Mouse (Mus musculus) activated CD4-positive, CD25-positive, alpha-beta regulatory T cell, adult 4 months (primary cell): ENCODE measurements around the gene Zfp365. TPM values are rescaled to one million over a fixed set of nuclear protein-coding genes. Genes with fewer than 3 reads are reported as not detected.

Source experiments
- ATAC-seq: one replicate; pipeline ENCODE4 v1.8.0; 2017
- polyA plus RNA-seq, 2 experiments: library from polyadenylated mRNA; unstranded; fragments of 100-300 nt; shearing (Covaris generic); gene quantifications; one replicate each; pipeline ENCODE4 v1.2.1; 2017

Gene Zfp365
- polyA plus RNA-seq, 2 experiments from 2014 or later, result 3.0 to 5.2 TPM

DNA sequence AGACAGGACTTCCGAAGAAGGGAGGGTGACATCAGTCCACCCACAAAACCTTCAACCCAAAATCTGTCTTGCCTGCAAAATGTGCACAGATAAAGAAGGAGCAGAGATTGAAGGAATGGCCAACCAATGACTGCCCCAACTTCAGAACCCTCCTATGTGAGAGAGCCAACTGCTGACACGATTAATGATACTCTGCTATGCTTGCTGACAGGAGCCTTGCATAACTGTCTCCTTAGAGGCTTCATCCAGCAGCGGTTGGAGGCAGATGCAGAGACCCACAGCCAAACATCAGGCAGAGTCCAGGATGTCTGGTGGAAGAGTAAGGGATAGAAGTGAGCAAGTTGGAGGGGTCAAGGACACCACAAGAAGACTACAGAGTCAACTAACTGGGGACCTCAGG is 73.3 kb downstream of the Zfp365 start:
- no peak for ATAC-seq

DNA sequence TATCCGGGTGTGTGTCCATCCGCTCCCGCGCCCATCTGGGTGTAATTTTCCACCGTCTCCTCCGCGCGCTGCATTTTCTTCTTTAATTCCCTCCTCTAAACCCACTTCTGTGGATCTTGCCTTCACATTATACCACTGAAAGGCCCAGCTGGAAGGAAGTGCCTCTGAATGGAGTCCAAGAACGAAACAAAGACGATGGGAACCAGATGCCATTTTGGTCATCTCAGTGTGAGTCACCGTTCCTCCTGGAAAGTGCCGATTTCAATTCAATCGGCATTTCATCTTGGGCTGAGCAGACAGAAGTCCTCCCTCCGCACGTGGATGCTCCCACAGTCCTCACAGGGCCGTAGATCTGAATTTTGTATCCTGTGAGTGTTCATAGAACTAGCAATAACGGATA is 76.0 kb downstream of the Zfp365 start:
- ATAC-seq, result no peak

Other genes with a start within 250 kb of the Zfp365 start
- 1 to 10 TPM in 1 of 2 experiments, under 1 TPM in 1; 0.23 to 1.6 TPM for gene Rtkn2, start 66.9 kb upstream of the Zfp365 start, polyA plus RNA-seq